Mouse (Mus musculus): ENCODE results near the gene Upf1. TPM values are rescaled to one million over a fixed set of nuclear protein-coding genes. Genes with fewer than 3 reads are reported as not detected.

The Upf1 gene
- total RNA-seq (2021): 10 to 100 TPM; 59.2 to 66.3 TPM

- intact Hi-C loops (cut with DNase I): loop anchor here (5.0 kb wide), 1 partner anchor 154 kb away; the partner anchor contains the start of gene Rex1bd
- peak; percentile 99 to 100 for DNase-seq (ENCODE audit: low spot score in 2 of 2)
Measured at GRCm38 (mm10) chr8:70353194-70353817, at the start of gene Upf1. Upf1 (minus strand) TSS chr8:70353278.

DNA sequence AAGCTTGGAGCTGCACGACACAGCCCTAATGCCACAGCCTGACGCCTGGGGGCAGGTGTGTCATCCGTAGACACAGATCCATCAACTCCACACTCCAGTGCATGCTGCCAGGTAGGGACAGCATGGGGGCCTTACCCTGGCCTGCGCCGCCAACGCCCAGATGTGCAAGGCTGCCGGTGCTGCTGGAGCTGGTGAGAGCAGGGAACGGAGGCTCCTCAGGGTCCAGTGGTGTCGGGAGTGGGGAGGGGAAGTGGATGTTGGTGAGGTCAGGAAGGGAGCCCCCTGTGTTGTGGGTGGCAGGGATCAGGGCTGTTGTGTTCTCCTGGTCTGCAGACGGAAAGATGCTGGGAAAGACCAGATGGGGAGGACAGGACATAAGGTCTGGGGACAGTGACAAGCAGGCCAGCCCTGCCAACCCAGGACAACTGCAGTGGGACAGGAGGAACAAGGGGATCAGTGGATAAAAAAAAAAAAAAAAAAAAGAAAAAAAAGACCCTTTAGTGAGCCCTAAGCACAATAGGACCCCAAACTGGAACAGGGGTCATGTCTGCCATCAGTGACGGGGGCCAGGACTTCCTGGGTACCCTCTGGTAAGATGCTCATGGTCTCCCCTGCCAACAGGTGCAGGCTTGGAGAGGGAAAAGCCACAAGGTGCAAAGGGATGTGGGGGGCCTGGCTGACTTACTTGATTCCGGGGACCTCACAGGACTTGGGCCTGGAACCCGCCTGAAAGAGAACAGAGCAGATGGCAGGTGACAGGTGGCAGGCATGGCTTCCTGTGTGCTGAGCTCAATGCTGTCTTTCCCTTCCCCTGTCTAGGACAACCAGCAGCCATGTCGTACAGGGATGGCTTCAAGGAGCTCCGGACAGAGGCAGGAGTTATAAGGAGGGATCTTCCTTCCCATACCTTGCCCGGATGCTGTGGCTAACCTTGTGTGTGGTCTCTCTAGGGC is 44.8 kb upstream of the Upf1 start:
- no peak for DNase-seq (ENCODE audit: low spot score in 2 of 2)
- intact Hi-C loops (cut with DNase I): no loop called here

DNA sequence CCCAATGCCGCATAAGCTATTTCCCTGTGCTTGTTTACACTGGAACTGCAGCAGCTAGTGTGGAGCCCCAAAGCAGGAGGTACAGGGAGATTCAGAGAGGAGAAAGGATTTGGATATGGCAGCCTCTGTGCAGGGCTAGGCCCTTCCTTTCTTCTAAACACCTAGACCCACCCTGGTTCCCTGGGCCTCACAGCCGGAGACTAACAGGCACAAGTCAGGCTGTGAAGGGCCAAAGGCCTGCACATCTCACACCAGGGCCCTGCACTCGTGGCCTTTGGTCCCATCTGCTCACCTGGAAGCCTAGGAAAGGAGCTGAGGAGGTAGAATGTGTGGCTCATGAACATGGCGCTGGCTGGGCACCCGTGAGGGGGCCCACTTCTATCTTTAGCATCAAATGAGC is 43.1 kb upstream of the Upf1 start:
- no peak for DNase-seq (ENCODE audit: low spot score in 2 of 2)
- intact Hi-C loops (cut with DNase I): no loop called here

DNA sequence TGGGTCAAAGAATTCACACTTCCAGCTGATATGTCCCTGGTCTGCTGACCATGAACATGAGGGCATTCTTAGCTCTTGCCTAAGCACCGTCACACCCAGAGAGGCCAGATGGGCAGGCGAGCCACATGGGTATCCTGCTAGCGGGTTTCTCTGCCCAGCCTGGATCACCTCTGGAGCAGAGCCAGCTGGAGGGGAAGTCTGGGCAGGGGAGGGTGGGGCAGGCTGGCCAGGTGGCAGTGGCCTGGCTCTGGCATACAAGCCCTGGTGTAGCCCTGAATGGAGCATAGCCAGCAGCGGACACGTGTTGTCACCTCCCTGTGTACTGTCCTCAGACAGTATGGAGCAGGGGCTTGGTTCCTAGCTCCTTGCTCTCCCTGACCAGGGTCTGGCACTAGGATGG is 42.6 kb upstream of the Upf1 start:
- DNase-seq (ENCODE audit: low spot score in 2 of 2): no peak
- intact Hi-C loops (cut with DNase I): no loop called here

DNA sequence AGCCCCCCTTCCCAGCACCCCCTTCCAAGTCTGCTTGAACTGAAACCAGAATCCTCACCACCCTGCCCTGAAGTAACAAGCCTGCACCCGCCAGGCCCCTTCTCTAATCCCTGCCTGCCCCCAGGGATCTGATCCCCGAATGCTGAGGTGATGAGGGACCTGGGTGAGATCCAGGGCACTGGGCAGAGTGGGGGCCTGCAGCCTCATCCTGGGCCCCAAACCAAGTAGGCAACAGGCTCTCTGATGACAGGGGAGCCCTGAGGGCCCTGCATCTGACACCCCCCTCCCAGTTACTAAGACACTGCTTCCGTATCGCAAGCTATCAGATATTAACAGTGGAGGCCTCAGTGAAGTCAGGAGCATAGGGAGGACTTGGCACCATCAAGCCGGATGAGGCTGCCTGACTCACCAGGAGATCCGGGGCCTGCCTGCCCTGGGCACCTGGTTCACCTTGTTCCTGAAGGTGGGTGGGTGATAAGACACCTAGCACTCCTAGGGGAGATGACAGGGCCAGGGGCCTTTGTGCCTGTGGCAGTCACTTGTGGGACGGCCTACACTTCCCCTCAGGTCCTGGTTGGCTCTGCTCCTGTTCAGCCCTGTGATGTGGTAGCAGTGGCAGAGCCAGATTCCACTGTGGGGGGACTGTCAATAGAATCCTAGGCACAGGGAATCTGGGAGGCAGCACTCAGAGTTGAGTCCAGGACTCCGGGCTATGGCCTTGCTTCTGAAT is 41.4 kb upstream of the Upf1 start:
- no peak for DNase-seq (ENCODE audit: low spot score in 2 of 2)
- intact Hi-C loops (cut with DNase I): no loop called here

GRCm38 (mm10) chr8:70393087-70393486 is 40.0 kb upstream of the Upf1 start:
- no peak for DNase-seq (ENCODE audit: low spot score in 2 of 2)
- intact Hi-C loops (cut with DNase I): no loop called here

DNA sequence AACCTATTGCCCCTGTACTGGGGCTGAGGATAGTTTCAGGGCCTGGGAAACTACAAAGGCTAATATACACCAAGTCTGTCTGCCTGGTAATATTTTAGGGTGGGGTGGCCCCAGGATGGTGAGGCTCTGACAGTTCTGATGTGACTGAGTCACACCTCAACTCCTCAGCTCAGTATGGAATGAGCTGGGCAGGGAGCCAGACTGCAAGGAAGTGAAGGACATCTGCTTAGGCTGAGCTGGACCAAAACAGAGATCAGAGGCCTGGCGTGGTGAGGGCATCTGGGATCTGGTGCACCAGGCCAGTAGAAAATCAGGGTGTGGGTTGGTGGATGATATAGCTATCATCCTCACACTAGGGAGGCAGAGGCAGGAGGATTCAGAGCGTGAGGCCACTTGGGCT is 36.6 kb upstream of the Upf1 start:
- no peak for DNase-seq (ENCODE audit: low spot score in 2 of 2)
- intact Hi-C loops (cut with DNase I): no loop called here

DNA sequence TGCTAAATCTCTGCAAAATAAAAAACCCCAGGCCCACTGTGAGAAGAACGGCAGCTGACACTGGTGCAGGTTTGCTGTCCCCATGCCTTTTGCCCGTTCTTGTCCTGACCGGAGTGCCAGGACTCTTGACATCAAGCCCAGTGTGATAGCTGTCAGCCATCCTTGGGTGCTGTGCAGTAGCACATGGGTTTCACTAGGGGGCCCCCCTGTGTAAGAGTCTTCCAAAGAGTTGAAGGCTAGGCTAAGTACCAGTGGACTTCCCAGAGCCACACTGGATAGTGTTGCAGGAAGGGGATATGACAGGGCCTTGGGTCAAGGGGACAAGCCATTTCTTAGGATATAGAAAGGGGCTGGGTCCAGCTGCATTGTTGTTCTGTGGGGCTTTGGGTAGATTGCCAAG is 30.2 kb upstream of the Upf1 start:
- intact Hi-C loops (cut with DNase I): loop anchor here (2.0 kb wide), 1 partner anchor 122 kb away; no protein-coding TSS in a partner anchor

DNA sequence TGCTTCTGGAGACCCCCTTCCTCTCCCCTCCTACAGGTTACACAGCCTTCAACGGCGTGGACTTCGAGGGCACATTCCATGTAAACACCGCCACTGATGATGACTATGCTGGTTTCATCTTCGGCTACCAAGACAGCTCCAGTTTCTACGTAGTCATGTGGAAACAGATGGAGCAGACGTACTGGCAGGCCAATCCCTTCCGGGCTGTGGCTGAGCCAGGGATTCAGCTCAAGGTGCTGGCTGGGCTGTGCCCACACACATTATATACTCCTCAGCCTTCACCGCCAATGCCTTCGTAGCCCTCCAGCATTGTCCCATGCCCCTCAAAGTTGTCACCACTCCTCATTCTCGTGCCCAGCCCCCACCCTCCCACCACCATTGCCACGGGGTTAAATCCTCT is 27.0 kb upstream of the Upf1 start:
- intact Hi-C loops (cut with DNase I): no loop called here
- DNase-seq (ENCODE audit: low spot score in 2 of 2): peak; percentile 28 to 52

More for the DNA sequence above, 30.2 kb upstream of the Upf1 start:
- peak; percentile 33 to 46 for DNase-seq (ENCODE audit: low spot score in 2 of 2)

DNA sequence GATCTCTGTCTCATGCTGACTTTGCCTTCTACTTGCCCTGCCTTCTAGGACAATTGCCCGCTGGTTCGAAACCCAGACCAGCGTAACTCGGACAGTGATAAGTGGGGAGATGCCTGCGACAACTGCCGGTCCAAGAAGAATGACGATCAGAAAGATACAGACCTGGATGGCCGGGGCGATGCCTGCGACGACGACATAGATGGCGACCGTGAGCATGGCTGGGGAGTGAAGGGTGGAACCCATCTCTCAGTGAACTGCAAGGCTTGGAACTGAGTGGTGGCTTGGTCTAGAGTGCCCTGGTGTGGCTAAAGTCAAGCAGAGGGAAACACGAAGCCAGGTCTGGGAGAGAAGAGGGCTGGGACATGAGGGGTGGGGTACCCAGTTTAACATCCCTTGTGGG is 24.0 kb upstream of the Upf1 start:
- intact Hi-C loops (cut with DNase I): no loop called here
- no peak for DNase-seq (ENCODE audit: low spot score in 2 of 2)

- intact Hi-C loops (cut with DNase I): no loop called here
- DNase-seq (ENCODE audit: low spot score in 2 of 2): no peak
Measured at GRCm38 (mm10) chr8:70376275-70376741, 23.2 kb upstream of the Upf1 start.

DNA sequence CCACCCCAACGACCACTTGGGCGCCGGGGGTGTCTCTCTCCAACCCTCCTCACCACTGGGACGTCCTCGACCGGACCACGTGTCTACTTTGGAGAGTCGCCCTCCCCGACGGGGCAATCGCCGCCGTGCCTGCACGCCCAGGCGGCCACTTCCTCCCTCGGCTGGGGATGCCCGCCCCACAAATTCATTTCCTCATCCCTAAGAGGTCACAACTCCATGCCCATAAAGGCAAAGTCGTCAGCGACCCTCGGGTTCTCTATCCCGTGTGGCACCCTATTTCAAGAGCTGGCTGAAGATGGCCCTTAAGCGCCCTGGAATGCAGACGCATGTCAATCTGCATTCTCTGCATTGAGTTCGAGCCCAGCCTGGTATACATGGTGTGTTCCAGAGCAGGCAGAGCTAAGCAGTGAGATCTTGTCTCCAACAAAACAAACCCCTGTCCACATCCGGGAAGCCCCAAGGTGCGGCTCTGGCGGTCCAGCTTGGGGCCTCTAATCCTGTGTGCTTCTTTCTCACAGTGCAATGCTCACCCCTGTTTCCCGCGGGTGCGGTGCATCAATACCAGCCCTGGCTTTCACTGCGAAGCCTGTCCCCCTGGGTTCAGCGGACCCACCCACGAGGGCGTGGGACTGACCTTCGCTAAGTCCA is 22.3 kb upstream of the Upf1 start:
- intact Hi-C loops (cut with DNase I): no loop called here
- no peak for DNase-seq (ENCODE audit: low spot score in 2 of 2)

DNA sequence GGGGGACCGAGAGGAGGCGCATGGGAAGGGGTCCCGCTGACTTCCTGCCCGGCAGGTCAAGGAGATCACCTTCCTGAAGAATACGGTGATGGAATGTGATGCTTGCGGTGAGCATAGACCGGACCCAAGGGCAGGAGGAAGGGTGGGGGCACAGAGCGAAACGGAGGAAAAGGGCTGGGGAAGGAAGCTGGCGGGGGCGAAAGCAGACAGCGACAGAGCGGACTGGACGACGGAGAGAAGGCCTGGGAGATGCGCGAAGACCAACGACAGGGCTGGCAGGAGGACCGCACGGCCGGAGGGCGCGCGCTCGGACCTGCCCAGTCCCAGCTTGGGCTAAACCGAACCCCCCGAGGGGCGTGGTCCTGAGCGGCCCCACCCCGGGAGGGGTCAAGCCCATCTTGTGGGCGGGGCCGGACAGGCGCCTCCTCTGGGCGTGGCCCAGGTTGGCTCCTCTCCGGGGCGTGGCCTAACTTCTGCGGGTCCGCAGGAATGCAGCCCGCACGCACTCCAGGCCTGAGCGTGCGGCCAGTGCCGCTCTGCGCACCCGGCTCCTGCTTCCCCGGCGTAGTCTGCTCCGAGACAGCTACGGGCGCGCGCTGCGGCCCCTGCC is 21.3 kb upstream of the Upf1 start:
- intact Hi-C loops (cut with DNase I): no loop called here
- DNase-seq (ENCODE audit: low spot score in 2 of 2): no peak

DNA sequence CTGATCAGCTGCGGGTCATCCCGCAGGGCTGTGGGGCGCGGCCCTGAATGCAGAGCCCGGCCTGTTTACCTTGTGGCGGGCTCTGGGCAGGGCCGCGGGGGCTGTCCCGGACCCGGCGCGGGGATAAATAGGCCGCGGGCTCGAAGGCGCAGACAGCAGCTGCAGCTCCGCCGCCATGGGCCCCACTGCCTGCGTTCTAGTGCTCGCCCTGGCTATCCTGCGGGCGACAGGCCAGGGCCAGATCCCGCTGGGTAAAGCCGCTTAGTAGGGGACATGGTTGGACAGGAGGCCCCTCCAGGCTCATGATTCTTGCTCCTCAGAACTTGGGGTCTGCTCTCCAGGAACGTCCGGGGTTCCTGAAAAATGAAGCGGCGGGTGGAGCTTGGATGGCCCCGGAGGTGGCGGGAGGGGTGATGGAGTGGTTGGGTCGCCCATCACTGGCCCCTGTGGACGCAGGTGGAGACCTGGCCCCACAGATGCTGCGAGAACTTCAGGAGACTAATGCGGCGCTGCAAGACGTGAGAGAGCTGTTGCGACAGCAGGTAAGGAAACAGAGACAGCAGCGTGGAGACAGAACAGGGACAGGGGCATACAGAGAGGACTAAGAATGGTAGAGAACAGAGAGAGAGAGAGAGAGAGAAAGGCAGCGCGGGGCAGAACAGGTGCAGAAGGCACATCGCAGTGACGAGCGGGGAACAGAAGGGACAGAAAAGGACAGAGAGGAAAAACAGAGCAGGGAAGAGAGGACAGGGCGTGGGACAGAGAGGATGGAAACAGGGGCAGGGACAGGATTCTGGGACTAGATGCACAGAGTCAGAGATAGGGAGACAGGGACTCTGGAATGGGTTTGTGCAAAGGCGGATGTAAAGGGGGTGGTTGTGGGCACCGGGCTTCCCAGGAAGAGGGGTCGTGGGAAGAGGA is 20.6 kb upstream of the Upf1 start, which contains the start of gene Comp:
TSS of gene Comp (plus strand) at position 162 of the 921 bp plus-strand sequence.
- DNase-seq (ENCODE audit: low spot score in 2 of 2): no peak
- intact Hi-C loops (cut with DNase I): no loop called here

DNA sequence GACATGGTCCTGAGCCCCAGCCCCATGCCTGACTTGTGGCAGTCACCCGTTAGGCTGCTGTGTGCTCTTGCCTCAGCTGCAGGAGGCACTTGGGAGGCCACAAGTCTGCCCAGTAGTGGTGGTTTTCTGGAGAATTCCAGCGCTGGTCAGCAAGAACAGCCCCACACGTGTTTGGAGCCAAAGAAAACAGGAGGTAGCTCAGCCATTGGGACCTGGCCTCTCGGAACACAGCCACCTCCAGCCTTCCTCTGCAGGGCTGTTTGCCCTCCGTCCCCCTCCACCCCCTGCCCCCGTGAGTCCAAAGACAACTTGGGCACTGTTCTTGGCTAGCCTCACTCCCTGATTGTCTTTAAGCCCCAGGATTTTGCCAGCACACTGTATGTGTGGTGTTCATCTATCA is 18.9 kb upstream of the Upf1 start:
- intact Hi-C loops (cut with DNase I): no loop called here
- no peak for DNase-seq (ENCODE audit: low spot score in 2 of 2)

- no peak for DNase-seq (ENCODE audit: low spot score in 2 of 2)
- intact Hi-C loops (cut with DNase I): no loop called here
Measured at GRCm38 (mm10) chr8:70370476-70370875, 17.4 kb upstream of the Upf1 start.

DNA sequence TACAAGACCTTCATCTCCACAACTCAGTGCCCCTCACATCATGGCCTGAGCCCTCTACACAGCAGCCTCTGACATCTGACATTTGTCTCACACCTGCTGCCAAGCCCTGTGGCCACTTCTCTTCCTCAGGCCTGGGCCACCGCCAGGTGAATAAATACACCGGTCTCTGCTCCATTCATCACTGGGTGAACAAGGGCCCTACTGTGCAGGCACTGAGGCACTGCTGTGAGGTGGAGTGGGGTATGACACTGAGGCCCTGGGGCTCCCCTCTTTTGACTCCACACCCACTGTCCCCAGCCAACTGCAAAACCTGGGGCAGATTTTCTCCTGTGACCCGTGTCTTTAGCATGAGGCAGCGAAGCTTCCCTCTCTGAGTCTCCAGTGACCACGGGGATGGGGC is 13.5 kb upstream of the Upf1 start:
- no peak for DNase-seq (ENCODE audit: low spot score in 2 of 2)
- intact Hi-C loops (cut with DNase I): no loop called here

DNA sequence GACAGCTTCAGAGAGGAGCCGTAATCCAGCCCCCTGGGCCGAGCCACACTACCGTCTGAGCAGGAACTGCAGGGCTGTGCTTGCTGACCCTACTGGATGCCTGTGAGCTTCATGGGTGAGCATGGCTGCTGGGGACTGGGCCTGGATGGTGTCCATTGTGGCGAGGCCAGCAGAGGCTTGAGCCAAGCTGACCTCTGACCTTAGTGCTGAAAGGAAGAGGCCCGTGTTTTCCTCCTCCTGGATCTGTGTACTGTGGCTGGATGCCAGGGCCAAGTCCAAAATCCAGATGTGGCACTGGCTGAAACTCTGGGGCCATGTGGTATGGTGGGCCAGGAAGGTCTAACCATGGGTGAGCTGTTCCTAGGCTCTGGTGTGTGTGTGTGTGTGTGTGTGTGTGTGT is 11.0 kb upstream of the Upf1 start:
- no peak for DNase-seq (ENCODE audit: low spot score in 2 of 2)
- intact Hi-C loops (cut with DNase I): no loop called here
